Mouse (Mus musculus) MEL (cell line): Measurements from ENCODE around the gene Glrp1.

Experiments
- GATA1 ChIP-seq: IDR thresholded peaks from 2 replicates; pipeline ENCODE4 v1.6.1; 2011; ENCODE audit warnings: low read depth, low read length, improper control_type of control experiment
- POLR2A ChIP-seq, 2 experiments: IDR thresholded peaks; 2 replicates each; pipeline ENCODE4 v1.6.1; 2011 to 2012; ENCODE audit warnings: low read length in 2 of 2, mild to moderate bottlenecking in 2 of 2, control low read depth in 1 of 2, improper control_type of control experiment in 1 of 2, low read depth in 1 of 2, moderate library complexity in 1 of 2; ENCODE audit not compliant: control insufficient read depth in 1 of 2, insufficient read depth in 1 of 2, poor library complexity in 1 of 2
- TAL1 ChIP-seq: IDR thresholded peaks from 2 replicates; pipeline ENCODE4 v1.6.1; 2012; ENCODE audit warnings: mild to moderate bottlenecking, inconsistent platforms, low read length, moderate library complexity, mixed read lengths

GRCm38 (mm10) chr1:88507214-88507613, 2.7 kb downstream of the Glrp1 start:
- TF ChIP-seq POLR2A (IDR thresholded peaks at IDR 0.05; ENCODE audit: control insufficient read depth in 1 of 2, insufficient read depth in 1 of 2, low read depth in 1 of 2, low read length in 2 of 2, poor library complexity in 1 of 2): no peak
- TF ChIP-seq TAL1: no peak
- TF ChIP-seq GATA1: no peak
